Mouse (Mus musculus): ENCODE results near the gene Plxnb3.

Plxnb3 gene

GRCm38 (mm10) chrX:73785666-73786065 is 28.8 kb downstream of the Plxnb3 start:
- no peak for DNase-seq (ENCODE audit: low spot score)

DNA sequence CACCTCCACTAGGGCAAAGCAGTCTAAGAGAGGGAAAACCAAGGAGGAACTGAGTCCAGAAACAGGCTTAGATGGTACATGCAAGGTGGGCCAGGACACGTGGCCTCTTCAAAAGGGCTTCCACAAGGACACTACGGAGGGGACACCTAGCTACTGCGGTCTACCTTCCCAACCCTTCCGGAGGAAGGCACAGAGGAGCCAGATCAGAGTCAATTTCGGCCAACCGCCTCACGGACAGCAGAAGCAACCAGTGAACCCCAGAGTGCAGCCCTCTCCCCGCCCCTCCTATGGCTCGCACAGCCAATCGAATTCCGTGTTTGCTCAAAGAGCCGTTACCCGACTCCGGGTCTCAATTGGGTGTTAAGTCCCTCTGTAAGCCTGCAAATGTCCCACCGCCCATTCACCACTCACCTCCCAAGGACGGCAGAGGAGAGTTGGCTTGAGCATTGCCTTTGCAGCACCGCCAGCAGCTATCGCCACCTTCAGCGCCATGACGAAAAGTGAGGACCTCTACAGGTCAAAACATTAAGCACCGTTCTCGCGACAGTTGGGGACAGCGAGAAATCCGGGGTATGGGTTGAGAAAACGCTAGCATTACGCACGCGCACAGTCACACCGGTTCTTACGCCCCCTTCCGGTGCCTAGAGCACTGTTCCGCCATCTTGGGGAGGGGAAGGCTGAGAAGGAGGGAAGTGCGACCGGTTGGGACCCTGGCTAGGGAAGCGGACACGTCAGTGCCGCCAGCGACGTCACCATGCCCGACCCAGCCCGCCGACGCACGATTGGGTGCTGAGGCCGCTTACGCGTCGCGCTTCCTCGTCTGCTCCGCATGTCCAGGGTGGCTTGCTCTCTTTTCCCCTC is 29.7 kb downstream of the Plxnb3 start, which contains the start of the genes Idh3g and Ssr4:
Gene Idh3g (minus strand): TSS at position 534 of the 861 bp plus-strand sequence.
Gene Ssr4 (plus strand): TSS at position 665 of the 861 bp plus-strand sequence.
- peak; percentile 61 for DNase-seq (ENCODE audit: low spot score)

- DNase-seq (ENCODE audit: low spot score): no peak
These were observed 30.3 kb downstream of the Plxnb3 start for GRCm38 (mm10) chrX:73787225-73787558.

GRCm38 (mm10) chrX:73788501-73788900 is 31.6 kb downstream of the Plxnb3 start:
- no peak for DNase-seq (ENCODE audit: low spot score)

DNA sequence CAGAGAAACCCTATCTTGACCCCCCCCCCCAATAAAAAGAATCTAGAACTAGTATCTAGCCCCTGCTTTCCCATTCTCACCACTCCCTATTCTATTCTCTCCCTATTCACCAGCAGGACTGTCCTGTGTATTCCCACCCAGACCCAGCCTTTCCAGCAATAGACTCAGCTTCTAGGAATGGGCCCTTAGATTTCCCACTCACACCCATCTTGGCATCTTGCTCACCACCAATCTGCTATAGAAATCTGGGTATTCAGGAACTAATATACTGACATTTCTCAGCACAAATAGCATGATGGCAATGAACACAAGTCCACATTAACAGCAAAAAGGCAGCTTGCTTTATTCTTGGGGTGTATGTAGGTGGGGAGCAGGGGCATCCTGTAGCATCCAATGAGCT is 36.1 kb downstream of the Plxnb3 start:
- DNase-seq (ENCODE audit: low spot score): no peak

DNA sequence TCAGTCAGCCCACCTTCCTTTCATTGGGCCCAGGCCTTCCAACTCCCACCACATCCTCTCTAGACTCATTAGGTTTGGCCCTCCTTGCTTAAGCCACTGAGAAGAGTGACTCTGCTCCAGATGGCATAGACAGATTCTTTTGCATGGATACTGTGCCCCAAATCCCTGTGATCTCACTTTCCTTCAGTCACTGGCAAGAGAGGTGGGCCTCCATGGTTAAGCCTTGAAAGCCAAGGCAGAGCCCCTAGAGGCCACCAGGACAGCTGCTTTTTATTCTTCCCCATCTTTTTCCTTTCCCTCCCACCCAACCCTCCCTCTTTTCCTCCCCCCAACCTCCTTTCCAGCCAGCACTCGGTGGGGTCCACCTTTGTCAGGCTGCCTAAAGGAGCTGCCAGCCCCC is 36.6 kb downstream of the Plxnb3 start:
- DNase-seq (ENCODE audit: low spot score): no peak

DNA sequence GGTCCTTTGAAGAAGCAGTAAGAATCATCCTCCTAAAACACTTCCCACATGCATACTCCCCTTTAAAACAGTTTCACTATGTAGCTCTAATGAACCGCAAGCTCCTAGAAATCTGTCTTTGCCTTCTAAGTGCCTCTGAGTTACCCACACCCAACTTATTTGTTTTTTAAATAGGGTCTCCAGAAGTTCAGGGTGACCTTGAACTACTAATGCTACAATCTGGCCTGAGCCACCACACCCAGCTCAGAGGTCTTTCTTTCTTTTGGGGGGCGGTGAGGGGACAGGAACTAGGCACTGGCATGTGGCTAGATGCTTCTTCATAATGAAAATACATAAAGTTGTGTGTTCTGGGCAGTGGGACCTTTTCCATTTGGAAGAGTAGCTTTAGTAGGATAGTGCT is 40.6 kb downstream of the Plxnb3 start:
- DNase-seq (ENCODE audit: low spot score): no peak

GRCm38 (mm10) chrX:73798502-73798901 is 41.6 kb downstream of the Plxnb3 start:
- DNase-seq (ENCODE audit: low spot score): no peak

DNA sequence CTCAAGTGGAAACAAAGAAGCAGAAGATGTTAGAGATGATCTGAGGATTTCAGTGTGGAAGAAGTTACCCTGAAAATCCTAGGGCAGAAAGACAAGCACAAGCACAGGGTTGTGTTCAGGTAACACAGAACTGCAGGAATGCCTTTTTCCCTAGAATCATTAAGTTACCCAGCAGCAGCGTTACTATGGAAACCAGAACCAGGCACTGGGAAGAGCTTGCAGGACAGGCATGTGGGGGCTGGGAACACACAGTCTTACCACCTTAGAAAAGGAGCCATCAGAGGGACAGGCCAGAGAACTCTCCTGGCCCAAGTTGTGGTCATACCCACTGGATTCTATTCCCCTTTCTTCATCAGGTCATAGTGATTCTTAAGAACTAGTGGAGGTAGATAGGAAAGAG is 48.9 kb downstream of the Plxnb3 start:
- no peak for DNase-seq (ENCODE audit: low spot score)

DNA sequence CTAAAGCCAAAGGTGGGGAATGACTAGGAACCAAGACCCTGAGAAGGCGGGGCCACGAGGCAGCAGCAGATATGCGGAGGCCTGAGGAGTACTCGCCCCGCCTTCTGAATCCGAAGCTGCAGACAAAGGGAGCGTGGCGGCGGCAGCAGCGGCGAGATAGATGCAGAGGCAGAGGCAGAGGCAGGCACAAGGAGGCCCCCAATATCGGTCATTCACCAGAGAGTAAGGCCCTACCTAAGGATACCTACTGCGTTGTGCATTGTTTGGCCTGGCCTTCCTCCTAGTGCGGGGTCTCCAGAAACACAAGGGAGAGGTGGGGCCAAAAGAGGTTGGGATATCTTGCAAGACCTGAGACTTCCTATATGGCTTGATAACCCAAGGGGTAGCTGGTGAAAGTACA is 58.2 kb downstream of the Plxnb3 start:
- DNase-seq (ENCODE audit: low spot score): no peak

DNA sequence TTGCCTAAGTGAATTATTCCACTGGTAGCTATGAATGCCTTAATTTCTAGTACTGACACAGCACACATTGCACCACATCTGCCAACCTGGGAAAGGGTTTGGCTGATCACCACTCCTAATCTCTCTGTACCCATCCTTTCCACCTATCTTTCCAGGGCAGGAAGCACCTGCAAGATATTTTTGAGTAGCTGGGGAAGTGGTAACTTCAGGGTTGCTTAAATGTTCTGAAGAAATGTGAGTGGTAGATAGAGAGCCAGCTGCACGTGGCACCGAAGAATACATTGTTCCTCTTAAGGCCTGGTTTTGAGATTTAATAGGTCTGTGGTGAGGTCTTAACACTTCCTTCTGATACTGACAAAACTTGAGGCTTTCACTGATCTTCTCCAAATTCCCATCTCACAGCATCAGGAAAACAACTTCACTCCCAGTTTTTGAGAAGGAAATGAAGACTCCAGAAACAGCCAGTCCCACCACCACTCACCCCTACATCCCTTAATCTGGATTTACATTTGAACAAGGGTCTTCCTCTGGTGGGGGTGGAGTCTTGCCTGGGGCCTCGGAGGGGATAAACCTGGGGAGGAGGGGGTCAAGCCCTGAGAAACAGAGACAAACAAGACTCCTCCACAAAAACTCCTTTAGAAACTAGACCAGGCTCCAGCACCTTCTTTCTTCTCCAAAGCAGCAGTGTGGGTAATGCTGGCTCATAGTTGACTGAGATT is 59.9 kb downstream of the Plxnb3 start:
- DNase-seq (ENCODE audit: low spot score): no peak
